29 mouse cellular contexts compared by ENCODE assay signal in the genomic region with DNA sequence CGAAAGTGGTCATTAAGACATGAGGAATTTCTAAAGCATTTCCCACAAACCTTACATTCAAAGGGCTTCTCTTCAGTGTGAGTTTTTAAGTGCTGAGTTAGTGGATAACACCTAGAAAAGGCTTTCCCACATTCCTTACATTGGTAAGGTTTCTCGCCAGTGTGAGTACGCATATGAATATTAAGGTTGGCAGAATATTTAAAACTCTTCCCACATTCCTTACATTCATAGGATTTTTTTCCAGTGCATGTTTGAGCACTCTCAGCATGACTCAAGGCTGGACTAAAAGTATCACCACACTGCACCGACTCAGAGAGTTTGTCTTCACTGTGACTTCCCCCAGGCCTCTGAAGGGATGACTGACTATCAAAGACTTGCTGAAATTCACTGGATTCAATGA. TPM values are rescaled to one million over a fixed set of nuclear protein-coding genes. Genes with fewer than 3 reads are reported as not detected.
"Had no signal": no experiment of that assay in that cellular context is flagged by ENCODE, and none has a peak within 500 bp of the region (broad histone marks: within the 10 kb centered on the region; RNA-seq: fewer than 3 reads in every experiment).

No protein-coding gene starts in this region.

- ATAC-seq: liver, postnatal 0 days; lung, postnatal 0 days; midbrain, embryonic 13.5 days; midbrain, embryonic 16.5 days had no signal

- H3K4me1 ChIP-seq: kidney, embryonic 15.5 days; megakaryocyte, embryonic 14.5 days; midbrain, embryonic 10.5 days; midbrain, embryonic 13.5 days; neural tube, embryonic 13.5 days had no signal

- H3K4me3 ChIP-seq: kidney, embryonic 15.5 days; megakaryocyte, embryonic 14.5 days; midbrain, embryonic 10.5 days; midbrain, embryonic 13.5 days; myocyte; neural tube, embryonic 13.5 days had no signal

- H3K27me3 ChIP-seq: kidney, embryonic 15.5 days; megakaryocyte, embryonic 14.5 days; midbrain, embryonic 13.5 days; neural tube, embryonic 13.5 days had no signal

- DNase-seq: kidney, adult 8-10 months; kidney, postnatal 10 days; kidney, postnatal 36 days; liver, postnatal 0 days; lung, embryonic 14.5 days; thymus, adult 18-20 months; thymus, postnatal 36 days had no signal

- H3K27ac ChIP-seq: kidney, embryonic 15.5 days; liver, embryonic 14.5 days; midbrain, embryonic 10.5 days; midbrain, embryonic 13.5 days; neural tube, embryonic 13.5 days had no signal

RNA-seq across cellular contexts. Expression of a gene that starts 12.6 kb away (rescaled TPM):
- total RNA-seq: layer of hippocampus, postnatal 14 days; left cerebral cortex, postnatal 36 days; liver, adult 2 months; monocyte, adult 5-6 weeks had no signal
- polyA plus RNA-seq: kidney, embryonic 15.5 days; liver, adult 2 months; liver, embryonic 14.5 days; liver, postnatal 0 days; lung, embryonic 14.5 days; lung, postnatal 0 days; midbrain, embryonic 10.5 days; midbrain, embryonic 13.5 days; myocyte; small intestine, adult 2 months; spleen, adult 2 months; stomach, embryonic 16.5 days; testis, adult 2 months; urinary bladder, adult 2 months had no signal

RNA-seq across cellular contexts. Expression of a gene that starts 50.2 kb away (rescaled TPM):
- total RNA-seq: layer of hippocampus, adult 8-10 months; layer of hippocampus, postnatal 14 days; left cerebral cortex, postnatal 36 days; liver, adult 2 months; monocyte, adult 5-6 weeks; neutrophil, adult 5-6 weeks had no signal
- polyA plus RNA-seq: kidney, embryonic 15.5 days; limb, embryonic 11.5 days; limb, embryonic 14.5 days; liver, adult 2 months; liver, embryonic 14.5 days; liver, postnatal 0 days; lung, embryonic 14.5 days; lung, postnatal 0 days; midbrain, embryonic 10.5 days; midbrain, embryonic 13.5 days; midbrain, embryonic 16.5 days; myocyte; neural tube, embryonic 13.5 days; small intestine, adult 2 months; spleen, adult 2 months; stomach, embryonic 16.5 days; urinary bladder, adult 2 months had no signal
